15 mouse cellular contexts compared by ENCODE assay signal in the genomic region with DNA sequence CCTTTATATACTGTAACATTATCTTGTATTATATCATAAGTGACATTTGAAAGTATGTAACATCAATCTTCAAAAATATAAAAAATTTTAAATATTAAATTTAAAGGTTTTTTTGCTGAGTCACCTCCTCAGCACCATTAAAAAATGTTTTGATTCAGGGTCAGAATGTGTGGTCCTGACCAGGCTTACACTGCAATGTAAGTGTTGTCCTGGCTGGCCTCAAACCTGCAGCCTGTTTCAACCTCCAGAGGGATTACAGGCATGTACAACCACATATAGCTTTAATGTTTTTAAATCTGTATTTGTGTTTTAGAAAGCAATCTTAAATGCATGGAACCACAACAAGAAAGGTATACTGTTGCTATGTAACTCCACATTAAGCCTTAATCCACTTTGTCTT.
"Had no signal": no experiment of that assay in that cellular context is flagged by ENCODE, and none has a peak within 500 bp of the region (broad histone marks: within the 10 kb centered on the region; RNA-seq: fewer than 3 reads in every experiment).

No protein-coding gene starts in this region.

- H3K9me3 ChIP-seq: neural tube, embryonic 15.5 days; stomach, embryonic 15.5 days had no signal

- H3K27ac ChIP-seq: neural tube, embryonic 15.5 days; stomach, embryonic 15.5 days; stomach, postnatal 0 days had no signal

- H3K36me3 ChIP-seq: neural tube, embryonic 15.5 days; stomach, embryonic 15.5 days had no signal

- H3K27me3 ChIP-seq: neural tube, embryonic 15.5 days; stomach, embryonic 15.5 days had no signal

- H3K9ac ChIP-seq: neural tube, embryonic 15.5 days; stomach, embryonic 15.5 days had no signal

- H3K4me3 ChIP-seq: neural tube, embryonic 15.5 days; stomach, embryonic 15.5 days had no signal

- DNase-seq: retina, postnatal 1 day; right cerebral cortex, adult 18-20 months; right cerebral cortex, postnatal 14 days; right cerebral cortex, postnatal 25 days; right cerebral cortex, postnatal 4 days; spleen, adult 18-20 months; thymus, adult 18-20 months; thymus, adult 2 months; thymus, postnatal 14 days; thymus, postnatal 25 days; thymus, postnatal 36 days; thymus, postnatal 4 days had no signal

- H3K4me2 ChIP-seq: neural tube, embryonic 15.5 days; stomach, embryonic 15.5 days had no signal

- H3K4me1 ChIP-seq: neural tube, embryonic 15.5 days; stomach, embryonic 15.5 days had no signal
